Mouse (Mus musculus): ENCODE measurements around the gene Susd2.

- TF ChIP-seq CTCF (conservative IDR thresholded peaks at IDR 0.05 in 1 of 2, IDR thresholded peaks at IDR 0.05 in 1 of 2; ENCODE audit: low read depth in 2 of 2, low read length in 2 of 2) (no peak), RCOR1 (conservative IDR thresholded peaks at IDR 0.05; ENCODE audit: low read depth, low read length) (no peak)
Measured at GRCm38 (mm10) chr10:75657165-75657564, 13.4 kb upstream of the Susd2 start.

All from CH12.LX (cell line).